In the genomic region with DNA sequence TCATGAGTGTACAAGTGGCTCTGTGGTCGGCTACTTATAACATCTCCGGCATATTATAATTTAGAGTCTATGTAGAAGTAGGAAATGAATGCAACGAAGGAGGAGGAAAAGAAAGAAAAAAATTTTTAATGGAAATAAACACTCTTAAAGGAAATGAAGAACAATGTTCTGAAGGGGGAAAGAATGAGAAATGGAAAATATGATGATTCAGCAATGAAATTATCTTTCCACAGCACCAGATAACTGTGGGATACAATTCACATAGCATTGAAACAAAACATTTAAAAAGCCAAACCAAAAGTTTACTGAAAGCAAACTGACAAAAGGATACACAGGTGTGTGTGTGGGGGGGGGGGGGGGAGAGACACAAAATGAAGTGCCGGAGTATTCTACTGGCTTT, we compare ENCODE assay signal across 19 mouse cellular contexts. TPM values are rescaled to one million over a fixed set of nuclear protein-coding genes. Genes with fewer than 3 reads are reported as not detected.
DNase-seq lines count a peak whose midpoint lies in the region; TF ChIP-seq lines count a peak whose summit lies in the region.
"Had no signal": no experiment of that assay in that cellular context is flagged by ENCODE, and none has a peak within 500 bp of the region (broad histone marks: within the 10 kb centered on the region; RNA-seq: fewer than 3 reads in every experiment).

No protein-coding gene starts in this region.

- H3K27ac ChIP-seq in CH12.LX (ENCODE audit: insufficient read depth, low read depth): no peak overlapping the region

- peaks cover 2% of the 10 kb centered on the region in 2 experiments; a peak in 2 of 4 replicates for H3K4me1 ChIP-seq in CH12.LX (ENCODE audit: control insufficient read depth in 1 of 2, insufficient read depth in 2 of 2)

- H3K9me3 ChIP-seq in CH12.LX (replicated peaks; ENCODE audit: low read length): no peaks in the 10 kb centered on the region
- H3K9me3 ChIP-seq: G1E had no signal

- TF ChIP-seq CTCF in CH12.LX (conservative IDR thresholded peaks at IDR 0.05 in 1 of 2, IDR thresholded peaks at IDR 0.05 in 1 of 2; ENCODE audit: low read depth in 2 of 2, low read length in 2 of 2): no peak

- no peak for TF ChIP-seq RAD21 in CH12.LX (IDR thresholded peaks at IDR 0.05; ENCODE audit: low read depth, low read length)

- H3K4me3 ChIP-seq in CH12.LX (replicated peaks in 1 of 3; ENCODE audit: low read depth in 2 of 3, low read length in 2 of 3, poor library complexity in 1 of 3): no peak overlapping the region

- no peaks in the 10 kb centered on the region for H3K36me3 ChIP-seq in CH12.LX (replicated peaks in 1 of 2; ENCODE audit: control insufficient read depth in 1 of 2, insufficient read depth in 1 of 2, low read length in 1 of 2)
- H3K36me3 ChIP-seq: G1E had no signal

- dilution Hi-C loops in CH12.LX (cut with MboI; ENCODE audit: extremely low pct_ligation_motif_present, extremely low pct_unique_long_range_greater_than_20kb, low sequenced_read_pairs): no loop called here

- no peak for DNase-seq in CH12.LX (ENCODE audit: extremely low read depth)
- no peak for DNase-seq in cerebellum, adult 11 months
- DNase-seq: adrenal gland, adult 2 months; adrenal gland, adult 8-10 months; adrenal gland, postnatal 10 days; adrenal gland, postnatal 14 days; adrenal gland, postnatal 25 days; adrenal gland, postnatal 36 days; B cell, adult 2 months; cerebellum, adult 11-12 months; cerebellum, adult 18-20 months; cerebellum, adult 2 months; cerebellum, adult 8-10 months; cerebellum, adult 9-10 months had no signal

- H3K79me2 ChIP-seq in CH12.LX (replicated peaks; ENCODE audit: control insufficient read depth, extremely low read depth, insufficient read depth, poor library complexity, severe bottlenecking): no peaks in the 10 kb centered on the region

- peak; percentile 42 for TF ChIP-seq EP300 in CH12.LX (IDR thresholded peaks at IDR 0.05; ENCODE audit: low read length)

- no peak overlapping the region for H3K4me2 ChIP-seq in CH12.LX (ENCODE audit: insufficient read depth, low read depth, poor library complexity, severe bottlenecking)

- in situ Hi-C loops in CH12.LX (cut with MboI; ENCODE audit: low pct_ligation_motif_present, low pct_unique_long_range_greater_than_20kb, low sequenced_read_pairs): no loop called here

- H3K27me3 ChIP-seq in CH12.LX (replicated peaks): no peaks in the 10 kb centered on the region
- H3K27me3 ChIP-seq: Patski had no signal

- no peak overlapping the region for H3K9ac ChIP-seq in CH12.LX (ENCODE audit: insufficient read depth, low read depth)

- TF ChIP-seq POLR2A in CH12.LX (IDR thresholded peaks at IDR 0.05; ENCODE audit: low read depth, low read length): no peak

TF ChIP-seq in CH12.LX, 34 proteins besides CTCF, POLR2A, EP300 and RAD21:
- TF ChIP-seq CHD1 (IDR thresholded peaks at IDR 0.05; ENCODE audit: low read depth, low read length) (no peak), MAFK (IDR thresholded peaks at IDR 0.05; ENCODE audit: insufficient replicate concordance, low read length) (peak; percentile 85), JUND (conservative IDR thresholded peaks at IDR 0.05; ENCODE audit: low read depth, low read length) (peak; percentile 59; the same call in 1 of the 2 replicates)

RNA-seq across cellular contexts. Expression of a gene that starts 11.6 kb away (rescaled TPM):
- 0.04 and 0.08 TPM in 2 replicates for total RNA-seq in CH12.LX (2012; rRNA removed)
- total RNA-seq in CH12.LX (2014; rRNA removed): 0.55 and 0.74 TPM in 2 replicates
- polyA plus RNA-seq in CH12.LX (2012; ENCODE audit: insufficient read length, low read depth): 0.41 and 0.55 TPM in 2 replicates
- total RNA-seq: MEL had no signal
- polyA plus RNA-seq: brain, embryonic 14.5 days; cerebellum, adult 2 months; G1E had no signal

RNA-seq across cellular contexts. Expression of a gene that starts 23.2 kb away (rescaled TPM):
- total RNA-seq in CH12.LX (2012; rRNA removed): 80.8 and 91.4 TPM in 2 replicates
- 89.0 and 99.1 TPM in 2 replicates for total RNA-seq in CH12.LX (2014; rRNA removed)
- 90.6 and 111 TPM in 2 replicates for polyA plus RNA-seq in CH12.LX (2012; ENCODE audit: insufficient read length, low read depth)
- polyA plus RNA-seq: G1E had no signal

RNA-seq across cellular contexts. Expression of a gene that starts 37.3 kb away (rescaled TPM):
- total RNA-seq in CH12.LX (2012; rRNA removed): 13.3 and 22.5 TPM in 2 replicates
- total RNA-seq in CH12.LX (2014; rRNA removed): 48.4 and 51.1 TPM in 2 replicates
- 36.5 and 42.6 TPM in 2 replicates for polyA plus RNA-seq in CH12.LX (2012; ENCODE audit: insufficient read length, low read depth)
- polyA plus RNA-seq: G1E had no signal

RNA-seq across cellular contexts. Expression of a gene that starts 52.9 kb away (rescaled TPM):
- 5.7 and 8.1 TPM in 2 replicates for total RNA-seq in CH12.LX (2012; rRNA removed)
- total RNA-seq in CH12.LX (2014; rRNA removed): 2.7 and 2.8 TPM in 2 replicates
- polyA plus RNA-seq in CH12.LX (2012; ENCODE audit: insufficient read length, low read depth): 2.5 and 2.7 TPM in 2 replicates
- polyA plus RNA-seq: C2C12 had no signal
